Mouse (Mus musculus): ENCODE data around the gene Zfp184.

DNA sequence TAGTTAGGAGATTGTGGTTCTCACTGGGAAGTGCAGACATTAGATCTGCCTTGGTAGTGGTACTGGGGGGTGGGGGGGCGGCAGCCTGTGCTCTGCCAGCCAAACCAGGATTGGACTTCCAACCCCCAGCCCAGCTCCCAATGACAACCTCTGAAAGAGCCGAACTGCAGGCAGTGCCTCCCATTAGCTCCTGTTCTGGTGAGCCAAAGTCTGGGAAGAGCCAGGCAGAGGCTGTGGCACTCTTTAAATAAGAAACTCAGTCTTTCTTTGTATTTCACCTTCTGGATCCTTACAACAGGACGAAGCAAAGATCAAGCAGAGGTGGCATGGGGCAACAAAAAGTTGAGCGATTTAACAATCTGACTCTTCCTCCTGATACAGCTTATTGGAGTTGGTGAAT, 54.3 kb downstream of the Zfp184 start:
- TF ChIP-seq CTCF (IDR thresholded peaks at IDR 0.05; ENCODE audit: low read depth) (no peak), EP300 (optimal IDR thresholded peaks at IDR 0.05) (no peak)

Data from stomach, postnatal 0 days (tissue).